Mouse (Mus musculus) brain, embryonic 14.5 days (tissue): ENCODE data around the gene Tcf7l1.

Experiments
- CTCF ChIP-seq: fragments of 200-500 bp; IDR thresholded peaks from 2 replicates; pipeline ENCODE4 v1.5.1; 2012; ENCODE audit warnings: inconsistent platforms, mild to moderate bottlenecking, moderate library complexity, borderline replicate concordance; ENCODE audit not compliant: insufficient read depth, insufficient read length; ENCODE audit errors: extremely low read depth
- POLR2A ChIP-seq: fragments of 200-500 bp; IDR thresholded peaks from 2 replicates; pipeline ENCODE4 v1.6.1; 2012; ENCODE audit warnings: mild to moderate bottlenecking, inconsistent platforms, borderline replicate concordance; ENCODE audit not compliant: poor library complexity, insufficient read depth, insufficient read length, severe bottlenecking; ENCODE audit errors: extremely low read depth

DNA sequence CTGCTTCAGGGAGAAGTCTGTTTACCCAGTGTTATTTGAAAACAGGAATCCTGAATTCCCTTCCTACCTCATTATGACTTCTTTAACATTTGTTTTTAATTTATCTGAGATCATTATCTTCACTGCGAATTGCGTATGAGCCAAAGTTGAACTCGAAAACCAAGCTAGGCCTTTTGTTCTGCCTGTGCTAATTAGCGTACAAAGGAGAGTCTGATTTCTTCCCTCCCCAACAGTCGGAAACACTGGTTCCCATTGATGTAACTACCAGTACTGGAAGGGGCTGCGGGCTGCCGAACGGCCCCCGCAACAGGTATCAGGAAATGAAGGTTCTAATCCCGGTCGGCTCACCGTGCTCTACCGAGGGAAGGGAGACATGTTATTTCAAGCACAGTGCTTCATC is 19.7 kb downstream of the Tcf7l1 start:
- no peak for TF ChIP-seq CTCF
- TF ChIP-seq POLR2A: no peak
